Mouse (Mus musculus): ENCODE data around the gene 3110082I17Rik. TPM values are rescaled to one million over a fixed set of nuclear protein-coding genes. Genes with fewer than 3 reads are reported as not detected.
A peak's percentile ranks its signal among the peaks of the same experiment; 100 is the strongest.

3110082I17Rik gene
- polyA plus RNA-seq, 1 experiment from 2014 or later = 40.0 TPM

- WGBS = 85% methylated on average over 11 of the region's 11 CpGs
- no peak for ATAC-seq (ENCODE audit: borderline replicate concordance, extremely low read depth, low FRiP score, low TSS enrichment)
- Histone ChIP-seq H3K36me3 (no peaks in the 10 kb centered on the region), H3K4me2 (no peak overlapping the region), H3K27me3 (peaks cover 6% of the 10 kb centered on the region; the same call in 1 of the 2 replicates), H3K4me1 (peaks cover 9% of the 10 kb centered on the region; the same call in 1 of the 2 replicates), H3K9me3 (no peaks in the 10 kb centered on the region), H3K4me3 (no peak overlapping the region), H3K9ac (no peak overlapping the region), H3K27ac (no peak overlapping the region)
Measured at GRCm38 (mm10) chr5:139353946-139354345, 106.4 kb downstream of the 3110082I17Rik start.

GRCm38 (mm10) chr5:139353496-139353895 lies 106.8 kb downstream of the 3110082I17Rik start:
- no peak overlapping the region for H3K27ac ChIP-seq

GRCm38 (mm10) chr5:139352317-139352716 lies 108.0 kb downstream of the 3110082I17Rik start, which contains the start of gene Cyp2w1:
Gene Cyp2w1 (plus strand): TSS chr5:139352617.
- ATAC-seq (ENCODE audit: borderline replicate concordance, extremely low read depth, low FRiP score, low TSS enrichment) = no peak
- Histone ChIP-seq H3K4me3 (no peak within 1 kb of the TSS), H3K4me2 (no peak within 1 kb of the TSS), H3K4me1 (peaks cover 9% of the 10 kb centered on the region; the same call in 1 of the 2 replicates), H3K27me3 (peaks cover 6% of the 10 kb centered on the region; the same call in 1 of the 2 replicates), H3K27ac (no peak within 1 kb of the TSS), H3K36me3 (no peaks in the 10 kb centered on the region), H3K9ac (no peak within 1 kb of the TSS; the same call in 1 of the 2 replicates), H3K9me3 (no peaks in the 10 kb centered on the region)
- 53% methylated on average over 6 of the region's 6 CpGs for WGBS

More at GRCm38 (mm10) chr5:139353496-139353895, 106.8 kb downstream of the 3110082I17Rik start:
- H3K9me3 ChIP-seq = no peaks in the 10 kb centered on the region
- no peak overlapping the region for H3K4me3 ChIP-seq
- peaks cover 9% of the 10 kb centered on the region; the same call in 1 of the 2 replicates for H3K4me1 ChIP-seq
- H3K9ac ChIP-seq = no peak overlapping the region
- no peak for ATAC-seq (ENCODE audit: borderline replicate concordance, extremely low read depth, low FRiP score, low TSS enrichment)
- 44% methylated on average over 10 of the region's 10 CpGs for WGBS
- no peaks in the 10 kb centered on the region for H3K36me3 ChIP-seq
- H3K27me3 ChIP-seq = peaks cover 6% of the 10 kb centered on the region; the same call in 1 of the 2 replicates
- no peak overlapping the region for H3K4me2 ChIP-seq

- no peak overlapping the region for H3K27ac ChIP-seq
- peaks cover 9% of the 10 kb centered on the region; the same call in 1 of the 2 replicates for H3K4me1 ChIP-seq
- H3K36me3 ChIP-seq = no peaks in the 10 kb centered on the region
- H3K4me3 ChIP-seq = no peak overlapping the region
- 21% methylated on average over 8 of the region's 8 CpGs for WGBS
- H3K4me2 ChIP-seq = no peak overlapping the region
- no peak for ATAC-seq (ENCODE audit: borderline replicate concordance, extremely low read depth, low FRiP score, low TSS enrichment)
- no peak overlapping the region; the same call in 1 of the 2 replicates for H3K9ac ChIP-seq
- H3K9me3 ChIP-seq = no peaks in the 10 kb centered on the region
- peaks cover 6% of the 10 kb centered on the region; the same call in 1 of the 2 replicates for H3K27me3 ChIP-seq
Measured at GRCm38 (mm10) chr5:139351628-139352027, 108.7 kb downstream of the 3110082I17Rik start.

- Histone ChIP-seq H3K9me3 (no peaks in the 10 kb centered on the region), H3K4me3 (no peak within 1 kb of the TSS), H3K4me1 (peaks cover 9% of the 10 kb centered on the region; the same call in 1 of the 2 replicates), H3K27ac (no peak within 1 kb of the TSS), H3K4me2 (no peak within 1 kb of the TSS), H3K27me3 (peaks cover 6% of the 10 kb centered on the region; the same call in 1 of the 2 replicates), H3K36me3 (no peaks in the 10 kb centered on the region), H3K9ac (no peak within 1 kb of the TSS; the same call in 1 of the 2 replicates)
- WGBS = 46% methylated on average over 5 of the region's 5 CpGs
- ATAC-seq (ENCODE audit: borderline replicate concordance, extremely low read depth, low FRiP score, low TSS enrichment) = no peak
Measured at GRCm38 (mm10) chr5:139351134-139351533, 109.2 kb downstream of the 3110082I17Rik start, which contains the start of gene Cox19. Gene Cox19 (minus strand): TSS chr5:139351418.

- Histone ChIP-seq H3K36me3 (no peaks in the 10 kb centered on the region), H3K9me3 (no peaks in the 10 kb centered on the region), H3K4me1 (peaks cover 15% of the 10 kb centered on the region; the same call in 1 of the 2 replicates), H3K27ac (no peak overlapping the region), H3K4me2 (no peak overlapping the region), H3K27me3 (peaks cover 6% of the 10 kb centered on the region; the same call in 1 of the 2 replicates), H3K9ac (no peak overlapping the region), H3K4me3 (no peak overlapping the region)
- no peak for ATAC-seq (ENCODE audit: borderline replicate concordance, extremely low read depth, low FRiP score, low TSS enrichment)
- 65% methylated on average over 6 of the region's 6 CpGs for WGBS
Measured at GRCm38 (mm10) chr5:139349713-139350112, 110.6 kb downstream of the 3110082I17Rik start.

GRCm38 (mm10) chr5:139347225-139347624 lies 113.1 kb downstream of the 3110082I17Rik start:
- no peak for ATAC-seq (ENCODE audit: borderline replicate concordance, extremely low read depth, low FRiP score, low TSS enrichment)
- H3K9me3 ChIP-seq = no peaks in the 10 kb centered on the region
- peaks cover 20% of the 10 kb centered on the region for H3K4me1 ChIP-seq
- H3K27ac ChIP-seq = peak overlapping the region; percentile 64
- peaks cover 6% of the 10 kb centered on the region; the same call in 1 of the 2 replicates for H3K27me3 ChIP-seq
- no peak overlapping the region for H3K4me3 ChIP-seq
- H3K36me3 ChIP-seq = peaks cover 7% of the 10 kb centered on the region
- WGBS = 45% methylated on average over 1 of the region's 1 CpGs
- no peak overlapping the region for H3K9ac ChIP-seq
- no peak overlapping the region for H3K4me2 ChIP-seq

- H3K9ac ChIP-seq = peak overlapping the region; percentile 34; the same call in 1 of the 2 replicates
- peak; percentile 4; the same call in 1 of the 2 replicates for ATAC-seq (ENCODE audit: borderline replicate concordance, extremely low read depth, low FRiP score, low TSS enrichment)
- H3K4me2 ChIP-seq = peak overlapping the region; percentile 89
- H3K4me1 ChIP-seq = peaks cover 15% of the 10 kb centered on the region
- H3K9me3 ChIP-seq = no peaks in the 10 kb centered on the region
- no peaks in the 10 kb centered on the region for H3K27me3 ChIP-seq
- H3K4me3 ChIP-seq = peak overlapping the region; percentile 77
- H3K27ac ChIP-seq = peak overlapping the region; percentile 60
- peaks cover 20% of the 10 kb centered on the region for H3K36me3 ChIP-seq
- WGBS = 10% methylated on average over 5 of the region's 5 CpGs
Measured at GRCm38 (mm10) chr5:139345364-139345714, 115.0 kb downstream of the 3110082I17Rik start.

- peak overlapping the region; percentile 89 for H3K4me2 ChIP-seq
- no peaks in the 10 kb centered on the region for H3K9me3 ChIP-seq
- peak overlapping the region; percentile 77 for H3K4me3 ChIP-seq
- peaks cover 15% of the 10 kb centered on the region for H3K4me1 ChIP-seq
- peak overlapping the region; percentile 60 for H3K27ac ChIP-seq
- under 1% methylated on average over 33 of the region's 33 CpGs for WGBS
- peak; percentile 90 for ATAC-seq (ENCODE audit: borderline replicate concordance, extremely low read depth, low FRiP score, low TSS enrichment)
- no peaks in the 10 kb centered on the region for H3K27me3 ChIP-seq
- peak overlapping the region; percentile 87 for H3K9ac ChIP-seq
- peaks cover 26% of the 10 kb centered on the region for H3K36me3 ChIP-seq
Measured at GRCm38 (mm10) chr5:139344687-139345363, 115.5 kb downstream of the 3110082I17Rik start.

- Histone ChIP-seq H3K4me1 (peaks cover 15% of the 10 kb centered on the region), H3K9me3 (no peaks in the 10 kb centered on the region)
Measured at GRCm38 (mm10) chr5:139344021-139344686, 116.2 kb downstream of the 3110082I17Rik start.

GRCm38 (mm10) chr5:139338891-139339290 lies 121.4 kb downstream of the 3110082I17Rik start:
- Histone ChIP-seq H3K27ac (no peak overlapping the region), H3K4me2 (no peak overlapping the region), H3K4me3 (no peak overlapping the region), H3K4me1 (peaks cover 8% of the 10 kb centered on the region), H3K9ac (no peak overlapping the region), H3K36me3 (peaks cover 56% of the 10 kb centered on the region), H3K27me3 (no peaks in the 10 kb centered on the region), H3K9me3 (no peaks in the 10 kb centered on the region)
- no peak for ATAC-seq (ENCODE audit: borderline replicate concordance, extremely low read depth, low FRiP score, low TSS enrichment)
- WGBS = 70% methylated on average over 11 of the region's 11 CpGs

More at GRCm38 (mm10) chr5:139344021-139344686, 116.2 kb downstream of the 3110082I17Rik start:
- Histone ChIP-seq H3K36me3 (peaks cover 32% of the 10 kb centered on the region), H3K4me3 (peak overlapping the region; percentile 77), H3K27ac (peak overlapping the region; percentile 41), H3K9ac (peak overlapping the region; percentile 87), H3K27me3 (no peaks in the 10 kb centered on the region), H3K4me2 (peak overlapping the region; percentile 89)
- peak; percentile 64 for ATAC-seq (ENCODE audit: borderline replicate concordance, extremely low read depth, low FRiP score, low TSS enrichment)
- WGBS = 4% methylated on average over 12 of the region's 12 CpGs

Data from lung, embryonic 15.5 days (tissue).